Mouse (Mus musculus) thymus, adult 2 months (tissue): ENCODE data around the gene Jag1.

Source experiments
- CTCF ChIP-seq: fragments of 200-500 bp; IDR thresholded peaks from 2 replicates; pipeline ENCODE4 v1.5.1; 2012; ENCODE audit warnings: mild to moderate bottlenecking, control low read depth, low read length, moderate library complexity, borderline replicate concordance; ENCODE audit not compliant: control insufficient read depth, poor library complexity, insufficient read depth; ENCODE audit errors: extremely low read depth
- POLR2A ChIP-seq: fragments of 200-500 bp; IDR thresholded peaks from 2 replicates; pipeline ENCODE4 v1.6.1; 2012; ENCODE audit warnings: mild to moderate bottlenecking, low read length, control low read depth, moderate library complexity; ENCODE audit not compliant: control insufficient read depth, poor library complexity, insufficient read depth; ENCODE audit errors: extremely low read depth

GRCm38 (mm10) chr2:137049906-137050305 is 66.5 kb downstream of the Jag1 start:
- TF ChIP-seq POLR2A (no peak), CTCF (no peak)
